Mouse (Mus musculus) embryonic fibroblast, embryonic 13.5 days (primary cell): ENCODE results near the gene Tmem51.

Experiments
- CTCF ChIP-seq: IDR thresholded peaks from 2 replicates; pipeline ENCODE4 v1.5.1; 2011; ENCODE audit warnings: mild to moderate bottlenecking, control low read depth, low read length, moderate library complexity, borderline replicate concordance; ENCODE audit not compliant: insufficient read depth
- POLR2A ChIP-seq: IDR thresholded peaks from 2 replicates; pipeline ENCODE4 v1.6.1; 2011; ENCODE audit warnings: low read depth, mild to moderate bottlenecking, control low read depth, low read length, moderate library complexity

DNA sequence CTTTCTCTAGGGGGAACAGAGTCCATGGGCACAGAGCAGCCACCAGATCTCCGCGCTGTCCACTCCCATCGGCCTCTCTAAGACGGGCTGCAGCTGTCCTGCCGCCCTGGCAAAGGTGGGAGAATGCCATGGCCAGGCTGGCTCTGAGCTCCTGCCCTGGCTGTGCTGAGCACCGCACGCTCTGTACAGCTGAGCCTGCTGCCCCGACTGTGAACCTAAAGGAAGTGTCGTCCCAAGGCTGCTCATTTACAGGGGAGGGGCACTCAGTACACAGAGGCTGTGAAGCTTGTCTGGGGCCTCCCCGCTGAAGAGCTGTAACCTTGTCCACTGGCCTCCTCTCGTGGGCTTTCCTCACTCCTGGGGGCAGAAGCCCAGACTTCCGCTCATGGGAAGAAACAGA lies 39.7 kb downstream of the Tmem51 start:
- no peak for TF ChIP-seq CTCF
- TF ChIP-seq POLR2A: no peak
